Mouse (Mus musculus) liver, adult 2 months (tissue): ENCODE data around the gene Gm49345. TPM values are rescaled to one million over a fixed set of nuclear protein-coding genes. Genes with fewer than 3 reads are reported as not detected.
A peak's percentile ranks its signal among the peaks of the same experiment; 100 is the strongest.
"Not testable (repeated sequence)": the region's sequence is repeated elsewhere in the genome, so short reads cannot be mapped to it uniquely, and the experiment has no call there.

ENCODE experiments used
- DNase-seq: peaks from one replicate; pipeline ENCODE4 v3.0.0-alpha.2; 2011; ENCODE audit warnings: low read depth, low spot score; ENCODE audit errors: extremely low read depth
- H3K27ac ChIP-seq: fragments of 200-500 bp; replicated peaks from 2 replicates; pipeline ENCODE4 v1.5.1; 2012; ENCODE audit warnings: low read depth, mild to moderate bottlenecking, control low read depth, inconsistent platforms, low read length; ENCODE audit not compliant: insufficient read depth
- H3K27me3 ChIP-seq: fragments of 200-500 bp; 2 replicates; pipeline ENCODE4 v1.6.1; 2012; ENCODE audit warnings: mild to moderate bottlenecking, moderate library complexity, low read length, inconsistent platforms; ENCODE audit not compliant: control insufficient read depth, insufficient read depth
- H3K36me3 ChIP-seq: fragments of 200-500 bp; 2 replicates; pipeline ENCODE4 v1.6.1; 2012; ENCODE audit warnings: low read length, inconsistent platforms; ENCODE audit not compliant: control insufficient read depth, insufficient read depth
- H3K4me1 ChIP-seq: fragments of 200-500 bp; 2 replicates; pipeline ENCODE4 v1.6.1; 2011; ENCODE audit warnings: low read length; ENCODE audit not compliant: control insufficient read depth, insufficient read depth
- H3K4me3 ChIP-seq: fragments of 200-500 bp; 2 replicates; pipeline ENCODE4 v1.5.1; 2011; ENCODE audit warnings: low read depth, mild to moderate bottlenecking, control low read depth, low read length, moderate library complexity; ENCODE audit not compliant: insufficient read depth
- H3K79me2 ChIP-seq: fragments of 200-500 bp; 2 replicates; pipeline ENCODE4 v1.6.1; 2012; ENCODE audit warnings: inconsistent platforms, mild to moderate bottlenecking, low read length, moderate library complexity; ENCODE audit not compliant: control insufficient read depth, insufficient read depth
- H3K9ac ChIP-seq: fragments of 200-500 bp; 2 replicates; pipeline ENCODE4 v1.6.1; 2012; ENCODE audit warnings: low read depth, mild to moderate bottlenecking, control low read depth, inconsistent platforms, low read length
- CTCF ChIP-seq: fragments of 200-500 bp; IDR thresholded peaks from 2 replicates; pipeline ENCODE4 v1.5.1; 2011; ENCODE audit warnings: low read depth, low read length, control low read depth
- POLR2A ChIP-seq: fragments of 200-500 bp; IDR thresholded peaks from 2 replicates; pipeline ENCODE4 v1.6.1; 2011; ENCODE audit warnings: low read length, control low read depth; ENCODE audit not compliant: insufficient read depth; ENCODE audit errors: extremely low read depth
- WGBS: fragments of 180-500 bp; shearing (Covaris S2); methylation state at CpG from one replicate; pipeline ENCODE4 v1.1.7; 2018; 5-methylcytosine and 5-hydroxymethylcytosine counted together
- polyA plus RNA-seq: library from polyadenylated mRNA; depleted of rRNA; stranded (reverse); fragments of >200 nt; gene quantifications from 2 replicates; pipeline ENCODE4 v1.2.3, GENCODE M21; 2012; rRNA removed
- total RNA-seq: library from RNA; depleted of rRNA; stranded (reverse); fragments of >200 nt; gene quantifications from 2 replicates; pipeline ENCODE4 v1.2.3, GENCODE M21; 2014; rRNA removed

The Gm49345 gene
- not detected in 2 replicates for total RNA-seq
- polyA plus RNA-seq = not detected in 2 replicates

GRCm38 (mm10) chr13:67637294-67638007 lies at the start of gene Gm49345, which contains the start of gene Zfp729a:
Gm49345 (minus strand) TSS chr13:67637769.
Zfp729a (minus strand) TSS chr13:67637791.
- peak within 1 kb of the TSS; percentile 50 for H3K27ac ChIP-seq

GRCm38 (mm10) chr13:67686971-67687370 lies 49.4 kb upstream of the Gm49345 start, which contains the start of gene Zfp738:
Zfp738 (minus strand) TSS chr13:67687071.
- H3K4me1 ChIP-seq = peaks cover 2% of the 10 kb centered on the region
- no peak for DNase-seq
- H3K9ac ChIP-seq = no peak within 1 kb of the TSS
- 78% methylated on average over 4 of the region's 4 CpGs for WGBS
- peaks cover 5% of the 10 kb centered on the region; the same call in 1 of the 2 replicates for H3K79me2 ChIP-seq
- TF ChIP-seq POLR2A = no peak
- TF ChIP-seq CTCF = no peak
- H3K27me3 ChIP-seq = no peaks in the 10 kb centered on the region
- no peak within 1 kb of the TSS for H3K27ac ChIP-seq
- H3K36me3 ChIP-seq = no peaks in the 10 kb centered on the region
- no peak within 1 kb of the TSS for H3K4me3 ChIP-seq

More at GRCm38 (mm10) chr13:67637294-67638007, at the start of gene Gm49345, which contains the start of gene Zfp729a:
- Histone ChIP-seq H3K4me1 (peaks cover 2% of the 10 kb centered on the region; the same call in 1 of the 2 replicates), H3K36me3 (no peaks in the 10 kb centered on the region), H3K27me3 (no peaks in the 10 kb centered on the region), H3K4me3 (peak within 1 kb of the TSS; percentile 95), H3K9ac (peak within 1 kb of the TSS; percentile 79), H3K79me2 (no peaks in the 10 kb centered on the region; the same call in 1 of the 2 replicates)
- WGBS = under 1% methylated on average over 19 of the region's 19 CpGs
- TF ChIP-seq CTCF = peak; percentile 35
- no peak for TF ChIP-seq POLR2A
- DNase-seq = peak; percentile 95

GRCm38 (mm10) chr13:67683841-67684240 lies 46.3 kb upstream of the Gm49345 start:
- 74% methylated on average over 2 of the region's 2 CpGs for WGBS
- DNase-seq, H3K9ac ChIP-seq, H3K36me3 ChIP-seq, H3K27ac ChIP-seq, H3K27me3 ChIP-seq, H3K79me2 ChIP-seq, H3K4me1 ChIP-seq: not testable (repeated sequence)
- peak overlapping the region; percentile 10; the same call in 1 of the 2 replicates for H3K4me3 ChIP-seq

DNA sequence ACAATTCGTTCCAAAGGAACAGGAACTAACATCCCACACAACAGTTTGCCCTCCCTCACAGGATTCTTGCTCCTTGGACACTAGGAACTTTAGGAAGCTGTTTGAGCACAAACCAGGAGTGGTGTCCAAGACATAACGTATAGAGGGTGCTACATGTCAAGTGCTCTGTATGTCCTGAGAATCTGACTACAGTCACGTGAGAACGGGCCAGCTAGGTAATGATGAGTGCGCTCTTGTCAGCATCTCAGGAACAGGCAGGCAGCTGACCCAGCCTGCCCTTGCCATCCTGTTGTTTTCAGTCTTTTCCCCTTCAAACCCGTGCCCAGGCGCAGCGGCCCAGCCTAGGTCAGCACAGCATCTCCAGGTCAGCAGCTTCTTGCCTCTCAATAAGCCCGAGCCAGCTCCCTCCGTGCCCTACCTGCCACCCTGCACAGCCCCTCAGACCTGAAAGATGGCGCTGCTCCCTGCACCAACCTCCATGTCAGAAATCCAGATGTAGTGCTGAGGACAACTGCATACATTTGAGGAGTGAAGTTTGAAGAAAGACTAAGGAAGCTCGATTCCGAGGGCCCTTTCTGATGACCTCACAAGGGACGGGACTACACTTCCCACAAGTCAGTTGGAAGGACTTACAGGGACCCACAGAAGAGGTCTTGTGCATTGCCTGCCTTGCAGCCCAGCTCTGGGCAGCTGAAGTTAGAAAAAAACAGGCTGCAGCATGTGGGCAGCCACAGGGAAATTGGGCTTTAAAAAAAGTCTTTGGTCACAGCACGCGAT lies 45.6 kb upstream of the Gm49345 start:
- H3K27me3 ChIP-seq, H3K36me3 ChIP-seq, H3K79me2 ChIP-seq, H3K27ac ChIP-seq, H3K4me1 ChIP-seq: not testable (repeated sequence)
- WGBS = 11% methylated on average over 16 of the region's 16 CpGs
- DNase-seq = peak; percentile 92
- Histone ChIP-seq H3K9ac (peak overlapping the region; percentile 81), H3K4me3 (peak overlapping the region; percentile 93)

DNA sequence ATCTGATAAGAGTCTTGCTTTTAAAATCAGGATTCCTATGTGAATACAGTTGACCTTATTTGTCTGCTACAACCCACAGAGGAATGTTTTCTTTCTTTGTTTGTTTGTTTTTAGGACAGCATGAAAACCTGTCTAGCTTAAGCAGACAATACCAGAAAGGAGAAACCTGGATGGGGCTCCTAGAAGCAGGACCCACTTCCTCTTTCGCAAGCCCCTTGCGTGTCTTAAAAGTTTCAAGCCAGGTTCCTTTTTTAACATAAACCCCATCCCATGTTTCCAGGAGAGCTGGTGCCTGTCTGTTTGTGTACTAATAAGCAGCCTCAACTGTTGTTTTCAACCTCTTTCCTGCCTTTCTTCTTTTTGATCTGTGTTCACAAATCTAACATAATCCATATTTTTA lies 37.3 kb upstream of the Gm49345 start:
- 90% methylated on average over 2 of the region's 2 CpGs for WGBS
- H3K4me3 ChIP-seq = no peak overlapping the region
- no peak for DNase-seq
- no peak overlapping the region for H3K9ac ChIP-seq
- peaks cover 12% of the 10 kb centered on the region for H3K36me3 ChIP-seq
- H3K4me1 ChIP-seq = no peaks in the 10 kb centered on the region
- H3K27me3 ChIP-seq = no peaks in the 10 kb centered on the region
- H3K79me2 ChIP-seq = no peaks in the 10 kb centered on the region
- TF ChIP-seq CTCF = no peak
- TF ChIP-seq POLR2A = no peak
- H3K27ac ChIP-seq = no peak overlapping the region

GRCm38 (mm10) chr13:67652496-67652895 lies 14.9 kb upstream of the Gm49345 start:
- no peaks in the 10 kb centered on the region for H3K79me2 ChIP-seq
- no peaks in the 10 kb centered on the region for H3K4me1 ChIP-seq
- TF ChIP-seq CTCF (no peak), POLR2A (no peak)
- no peak for DNase-seq
- WGBS = 42% methylated on average over 3 of the region's 3 CpGs
- H3K36me3 ChIP-seq = no peaks in the 10 kb centered on the region
- H3K27ac ChIP-seq = no peak overlapping the region
- H3K4me3 ChIP-seq = no peak overlapping the region
- H3K9ac ChIP-seq = no peak overlapping the region
- H3K27me3 ChIP-seq = no peaks in the 10 kb centered on the region
